Mouse (Mus musculus) stomach, postnatal 0 days (tissue): ENCODE results near the gene 2610301B20Rik. TPM values are rescaled to one million over a fixed set of nuclear protein-coding genes. Genes with fewer than 3 reads are reported as not detected.

ENCODE experiments used
- ATAC-seq: fragments of 200-750 bp; cut with Nextera tagmentation; 2 replicates; pipeline ENCODE4 v1.8.0; 2017; ENCODE audit not compliant: low FRiP score, low TSS enrichment
- DNase-seq: peaks from one replicate; pipeline ENCODE4 v3.0.0-alpha.2; 2016; ENCODE audit warnings: low spot score
- H3K27ac ChIP-seq: fragments of 300-500 bp; sonication (generic); replicated peaks from 2 replicates; pipeline ENCODE4 v1.5.1; 2014; ENCODE audit warnings: mild to moderate bottlenecking, control low read depth
- H3K27me3 ChIP-seq: fragments of 300-500 bp; sonication (generic); 2 replicates; pipeline ENCODE4 v1.6.1; 2014; ENCODE audit warnings: low read length; ENCODE audit not compliant: control insufficient read depth, insufficient read depth
- H3K36me3 ChIP-seq: fragments of 300-500 bp; sonication (generic); 2 replicates; pipeline ENCODE4 v1.6.1; 2014; ENCODE audit warnings: low read length, mixed read lengths; ENCODE audit not compliant: control insufficient read depth, insufficient read depth
- H3K4me1 ChIP-seq: fragments of 300-500 bp; sonication (generic); replicated peaks from 2 replicates; pipeline ENCODE4 v1.6.1; 2014; ENCODE audit warnings: antibody characterized with exemption; ENCODE audit not compliant: control insufficient read depth, insufficient read depth
- H3K4me2 ChIP-seq: fragments of 300-500 bp; sonication (generic); replicated peaks from 2 replicates; pipeline ENCODE4 v1.6.1; 2014; ENCODE audit warnings: low read depth, mild to moderate bottlenecking, control low read depth, moderate library complexity
- H3K4me3 ChIP-seq: fragments of 300-500 bp; sonication (generic); 2 replicates; pipeline ENCODE4 v1.5.1; 2014; ENCODE audit warnings: low read depth, low read length, control low read depth
- H3K9ac ChIP-seq: fragments of 300-500 bp; sonication (generic); 2 replicates; pipeline ENCODE4 v1.6.1; 2014; ENCODE audit warnings: mild to moderate bottlenecking, low read length, control low read depth, mixed read lengths
- H3K9me3 ChIP-seq: fragments of 300-500 bp; sonication (generic); 2 replicates; pipeline ENCODE4 v1.6.1; 2016; ENCODE audit warnings: low read length; ENCODE audit not compliant: control insufficient read depth
- CTCF ChIP-seq: IDR thresholded peaks from 2 replicates; pipeline ENCODE4 v1.5.1; 2016; ENCODE audit warnings: antibody characterized with exemption, low read depth, mild to moderate bottlenecking, moderate library complexity
- EP300 ChIP-seq: optimal IDR thresholded peaks from 2 replicates; pipeline ENCODE3; 2016; ENCODE audit warnings: antibody characterized with exemption
- WGBS: fragments of 180-500 bp; shearing (Covaris S2); extraction: QIAGEN DNeasy Blood & Tissue Kit; methylation state at CpG from one replicate; pipeline ENCODE4 v1.1.7; 2014; 5-methylcytosine and 5-hydroxymethylcytosine counted together
- polyA plus RNA-seq: library from polyadenylated mRNA; unstranded; fragments of >200 nt; fragmentation: Nextera tagmentation; extraction: Ambion mirVana; gene quantifications from 2 replicates; pipeline ENCODE4 v1.2.1, GENCODE M21; 2015

Gene 2610301B20Rik
- polyA plus RNA-seq, 1 experiment from 2014 or later: 14.2 TPM

DNA sequence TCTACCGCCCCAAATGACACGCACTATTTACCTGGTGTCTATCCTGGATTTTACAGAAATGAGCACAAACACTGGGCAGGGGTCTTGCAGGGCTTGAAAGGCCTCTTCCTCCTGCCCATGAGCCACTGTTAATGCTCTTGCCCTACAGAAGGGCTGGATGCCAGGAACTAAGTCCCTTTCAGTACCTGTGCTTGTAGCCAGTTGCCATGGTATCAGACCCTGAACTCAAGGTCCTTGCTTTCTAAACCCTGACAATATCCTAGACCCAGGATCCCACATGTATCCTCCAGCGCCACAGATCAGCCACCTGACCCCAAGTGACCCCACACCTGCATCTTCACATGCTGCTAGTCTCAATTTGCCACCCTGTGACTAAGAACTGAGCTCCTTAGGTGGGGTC lies 39.1 kb downstream of the 2610301B20Rik start:
- no peaks in the 10 kb centered on the region for H3K36me3 ChIP-seq
- no peak overlapping the region for H3K27ac ChIP-seq
- H3K4me3 ChIP-seq: no peak overlapping the region
- H3K9ac ChIP-seq: no peak overlapping the region
- no peak for TF ChIP-seq CTCF
- TF ChIP-seq EP300: no peak
- no peak for DNase-seq
- no peaks in the 10 kb centered on the region for H3K9me3 ChIP-seq
- WGBS: 95% methylated on average over 3 of the region's 3 CpGs
- no peak for ATAC-seq
- H3K27me3 ChIP-seq: no peaks in the 10 kb centered on the region
- H3K4me2 ChIP-seq: no peak overlapping the region
- no peaks in the 10 kb centered on the region for H3K4me1 ChIP-seq

DNA sequence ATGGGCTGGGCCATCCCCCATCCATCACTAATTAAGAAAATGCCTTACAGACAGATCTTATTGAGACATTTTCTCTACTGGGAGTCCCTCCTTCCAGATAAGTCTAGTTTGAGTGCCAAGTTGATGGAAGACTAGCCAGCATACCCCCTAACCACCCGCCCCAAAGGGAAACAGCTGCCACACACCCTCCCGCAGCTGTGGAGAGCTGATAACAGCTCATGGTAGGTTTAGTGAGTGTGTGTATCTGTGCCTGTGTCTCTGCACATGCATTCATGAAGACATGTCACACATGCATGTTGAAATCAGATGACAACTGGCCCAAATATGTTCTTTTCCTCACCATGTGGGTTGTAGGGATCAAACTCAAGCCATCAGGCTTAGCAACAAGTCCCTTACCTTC lies 40.5 kb downstream of the 2610301B20Rik start:
- Histone ChIP-seq H3K9me3 (no peaks in the 10 kb centered on the region), H3K4me2 (no peak overlapping the region), H3K36me3 (no peaks in the 10 kb centered on the region), H3K27me3 (no peaks in the 10 kb centered on the region), H3K27ac (no peak overlapping the region), H3K4me1 (no peaks in the 10 kb centered on the region), H3K4me3 (no peak overlapping the region), H3K9ac (no peak overlapping the region)
- ATAC-seq: no peak
- TF ChIP-seq EP300: no peak
- no peak for TF ChIP-seq CTCF
- no peak for DNase-seq
- WGBS: 51% methylated on average over 2 of the region's 2 CpGs

DNA sequence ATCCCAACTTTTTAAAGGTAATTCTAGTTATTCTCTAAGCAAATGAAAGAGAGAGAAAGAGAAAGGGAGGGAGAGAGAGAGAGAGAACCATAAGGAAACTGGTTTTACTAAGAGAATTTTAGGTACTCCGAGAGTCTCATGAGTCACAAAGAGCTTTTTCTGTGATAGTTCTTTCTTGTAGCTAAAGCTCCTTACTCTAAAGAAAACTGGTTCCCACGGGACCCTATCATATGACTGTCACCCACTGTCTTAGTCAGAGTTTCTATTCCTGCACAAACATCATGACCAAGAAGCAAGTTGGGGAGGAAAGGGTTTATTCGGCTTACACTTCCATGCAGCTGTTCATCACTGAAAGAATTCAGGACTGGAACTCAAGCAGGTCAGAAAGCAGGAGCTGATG lies 41.0 kb downstream of the 2610301B20Rik start:
- 74% methylated on average over 3 of the region's 3 CpGs for WGBS
- Histone ChIP-seq H3K4me3 (no peak overlapping the region), H3K9ac (no peak overlapping the region), H3K4me1 (no peaks in the 10 kb centered on the region), H3K27ac (no peak overlapping the region), H3K4me2 (no peak overlapping the region), H3K9me3 (no peaks in the 10 kb centered on the region), H3K36me3 (no peaks in the 10 kb centered on the region), H3K27me3 (no peaks in the 10 kb centered on the region)
- TF ChIP-seq EP300 (no peak), CTCF (no peak)
- DNase-seq: no peak
- no peak for ATAC-seq

DNA sequence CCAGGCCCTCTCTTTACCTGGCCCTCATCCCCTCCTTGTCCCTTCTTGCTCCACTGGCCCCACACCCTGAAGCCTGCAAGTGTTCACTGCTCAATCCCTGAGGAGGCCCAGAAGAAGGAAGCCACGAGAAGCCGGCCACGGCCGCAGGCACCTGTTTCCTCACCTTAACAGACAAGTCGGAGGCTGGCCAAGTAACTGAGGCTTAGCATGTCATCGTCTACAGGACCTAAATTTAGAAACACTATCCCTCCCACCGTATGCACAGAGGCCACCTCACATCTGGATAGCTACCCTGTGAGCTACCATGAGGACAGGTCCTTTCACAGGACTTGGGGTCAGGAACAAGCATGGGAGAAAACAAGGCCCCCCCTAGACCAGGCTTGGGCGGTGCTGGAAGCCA lies 44.1 kb downstream of the 2610301B20Rik start:
- DNase-seq (no peak), ATAC-seq (no peak)
- no peak overlapping the region for H3K9ac ChIP-seq
- no peak overlapping the region for H3K27ac ChIP-seq
- no peaks in the 10 kb centered on the region for H3K36me3 ChIP-seq
- no peak overlapping the region for H3K4me3 ChIP-seq
- H3K4me1 ChIP-seq: no peaks in the 10 kb centered on the region
- WGBS: 74% methylated on average over 8 of the region's 8 CpGs
- H3K4me2 ChIP-seq: no peak overlapping the region
- no peaks in the 10 kb centered on the region for H3K27me3 ChIP-seq
- 0 out of 2 replicates have a peak, but pooled peaks cover 3% of the 10 kb centered on the region for H3K9me3 ChIP-seq
- TF ChIP-seq CTCF: no peak
- TF ChIP-seq EP300: no peak

DNA sequence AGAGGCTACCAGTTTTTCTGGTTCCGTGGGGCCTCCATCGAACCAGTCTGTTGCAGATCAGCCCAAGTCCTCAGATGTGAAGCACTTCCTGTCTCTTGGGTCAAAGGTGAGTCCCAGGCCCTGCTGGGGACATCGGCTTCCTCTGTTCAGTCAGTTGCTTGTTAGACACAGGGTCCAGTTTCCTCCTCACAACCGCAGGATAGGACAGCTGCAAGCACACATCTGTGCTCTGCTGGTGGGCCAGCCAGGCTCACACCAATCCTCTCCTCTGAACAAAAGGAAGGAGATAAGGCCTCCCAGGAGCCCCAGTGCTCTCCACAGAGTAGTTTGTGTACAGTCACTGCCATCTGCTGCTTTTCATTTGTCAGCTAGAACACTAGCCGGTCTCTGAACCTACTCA lies 44.8 kb downstream of the 2610301B20Rik start:
- TF ChIP-seq CTCF (no peak), EP300 (no peak)
- ATAC-seq (no peak), DNase-seq (no peak)
- no peak overlapping the region for H3K9ac ChIP-seq
- H3K4me2 ChIP-seq: no peak overlapping the region
- no peak overlapping the region for H3K4me3 ChIP-seq
- H3K27me3 ChIP-seq: no peaks in the 10 kb centered on the region
- no peaks in the 10 kb centered on the region for H3K36me3 ChIP-seq
- WGBS: 46% methylated on average over 5 of the region's 5 CpGs
- H3K9me3 ChIP-seq: 0 out of 2 replicates have a peak, but pooled peaks cover 3% of the 10 kb centered on the region
- no peaks in the 10 kb centered on the region for H3K4me1 ChIP-seq
- H3K27ac ChIP-seq: no peak overlapping the region

DNA sequence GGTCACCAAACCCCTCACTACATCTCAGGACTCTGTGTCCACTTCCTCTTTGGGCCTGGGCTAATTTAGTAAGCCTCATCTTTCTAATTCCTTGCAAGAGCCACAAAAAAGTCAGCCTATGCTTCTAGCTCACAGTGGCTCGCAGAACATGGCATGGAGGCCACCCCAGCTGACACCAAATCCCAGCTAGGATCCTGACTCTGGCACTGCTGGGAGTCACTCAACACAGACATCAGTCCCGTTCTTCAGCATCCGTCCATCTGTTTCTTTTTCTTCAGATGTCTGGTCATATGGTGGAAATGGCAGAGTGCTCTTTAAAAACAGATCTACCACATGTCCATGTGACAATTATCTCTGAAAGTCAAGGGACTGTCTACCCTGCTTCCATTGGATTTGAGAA lies 45.2 kb downstream of the 2610301B20Rik start:
- DNase-seq (no peak), ATAC-seq (no peak)
- H3K9ac ChIP-seq: no peak overlapping the region
- no peak overlapping the region for H3K4me3 ChIP-seq
- no peaks in the 10 kb centered on the region for H3K4me1 ChIP-seq
- no peak overlapping the region for H3K4me2 ChIP-seq
- 95% methylated on average over 3 of the region's 3 CpGs for WGBS
- no peak for TF ChIP-seq EP300
- TF ChIP-seq CTCF: no peak
- H3K9me3 ChIP-seq: 0 out of 2 replicates have a peak, but pooled peaks cover 3% of the 10 kb centered on the region
- no peaks in the 10 kb centered on the region for H3K27me3 ChIP-seq
- no peak overlapping the region for H3K27ac ChIP-seq
- no peaks in the 10 kb centered on the region for H3K36me3 ChIP-seq
